Mouse (Mus musculus): ENCODE measurements around the gene Cpped1. TPM values are rescaled to one million over a fixed set of nuclear protein-coding genes. Genes with fewer than 3 reads are reported as not detected.

The Cpped1 gene
- polyA plus RNA-seq, 1 experiment from 2014 or later = 21.2 TPM

GRCm38 (mm10) chr16:11794628-11795027 lies 114.6 kb downstream of the Cpped1 start:
- 58% methylated on average over 4 of the region's 4 CpGs for WGBS

GRCm38 (mm10) chr16:11793391-11793790 lies 115.9 kb downstream of the Cpped1 start:
- DNase-seq (no peak), ATAC-seq (ENCODE audit: low FRiP score, low TSS enrichment) (no peak)
- no peak overlapping the region for H3K4me2 ChIP-seq (ENCODE audit: low read length)
- no peak overlapping the region for H3K27ac ChIP-seq (replicated peaks; ENCODE audit: low read depth, low read length)
- no peaks in the 10 kb centered on the region for H3K27me3 ChIP-seq (ENCODE audit: control insufficient read depth, insufficient read depth, low read length)
- no peaks in the 10 kb centered on the region for H3K9me3 ChIP-seq (ENCODE audit: control insufficient read depth, low read length)
- 31% methylated on average over 2 of the region's 2 CpGs for WGBS
- no peak overlapping the region for H3K9ac ChIP-seq (replicated peaks; ENCODE audit: low read length)
- no peaks in the 10 kb centered on the region for H3K4me1 ChIP-seq (ENCODE audit: control insufficient read depth, insufficient read depth, low read length)
- H3K4me3 ChIP-seq (replicated peaks; ENCODE audit: low read depth, low read length) = no peak overlapping the region
- H3K36me3 ChIP-seq (ENCODE audit: control insufficient read depth, insufficient read depth, low read length) = no peaks in the 10 kb centered on the region

More at GRCm38 (mm10) chr16:11794628-11795027, 114.6 kb downstream of the Cpped1 start:
- Histone ChIP-seq H3K27ac (replicated peaks; ENCODE audit: low read depth, low read length) (no peak overlapping the region), H3K27me3 (ENCODE audit: control insufficient read depth, insufficient read depth, low read length) (no peaks in the 10 kb centered on the region), H3K4me3 (replicated peaks; ENCODE audit: low read depth, low read length) (no peak overlapping the region), H3K4me1 (ENCODE audit: control insufficient read depth, insufficient read depth, low read length) (no peaks in the 10 kb centered on the region), H3K9me3 (ENCODE audit: control insufficient read depth, low read length) (no peaks in the 10 kb centered on the region), H3K36me3 (ENCODE audit: control insufficient read depth, insufficient read depth, low read length) (no peaks in the 10 kb centered on the region), H3K4me2 (ENCODE audit: low read length) (no peak overlapping the region), H3K9ac (replicated peaks; ENCODE audit: low read length) (no peak overlapping the region)
- DNase-seq (no peak), ATAC-seq (ENCODE audit: low FRiP score, low TSS enrichment) (no peak)

GRCm38 (mm10) chr16:11790476-11790875 lies 118.8 kb downstream of the Cpped1 start:
- DNase-seq = no peak
- H3K27me3 ChIP-seq (ENCODE audit: control insufficient read depth, insufficient read depth, low read length) = no peaks in the 10 kb centered on the region
- H3K4me3 ChIP-seq (replicated peaks; ENCODE audit: low read depth, low read length) = no peak overlapping the region
- no peaks in the 10 kb centered on the region for H3K9me3 ChIP-seq (ENCODE audit: control insufficient read depth, low read length)
- no peak for ATAC-seq (ENCODE audit: low FRiP score, low TSS enrichment)
- H3K36me3 ChIP-seq (ENCODE audit: control insufficient read depth, insufficient read depth, low read length) = no peaks in the 10 kb centered on the region
- H3K4me2 ChIP-seq (ENCODE audit: low read length) = no peak overlapping the region
- WGBS = 97% methylated on average over 3 of the region's 3 CpGs
- H3K9ac ChIP-seq (replicated peaks; ENCODE audit: low read length) = no peak overlapping the region
- no peaks in the 10 kb centered on the region for H3K4me1 ChIP-seq (ENCODE audit: control insufficient read depth, insufficient read depth, low read length)
- H3K27ac ChIP-seq (replicated peaks; ENCODE audit: low read depth, low read length) = no peak overlapping the region

GRCm38 (mm10) chr16:11785806-11786205 lies 123.4 kb downstream of the Cpped1 start:
- H3K36me3 ChIP-seq (ENCODE audit: control insufficient read depth, insufficient read depth, low read length) = no peaks in the 10 kb centered on the region
- no peaks in the 10 kb centered on the region for H3K9me3 ChIP-seq (ENCODE audit: control insufficient read depth, low read length)
- H3K4me2 ChIP-seq (ENCODE audit: low read length) = no peak overlapping the region
- H3K4me3 ChIP-seq (replicated peaks; ENCODE audit: low read depth, low read length) = no peak overlapping the region
- no peak for ATAC-seq (ENCODE audit: low FRiP score, low TSS enrichment)
- no peaks in the 10 kb centered on the region for H3K27me3 ChIP-seq (ENCODE audit: control insufficient read depth, insufficient read depth, low read length)
- H3K9ac ChIP-seq (replicated peaks; ENCODE audit: low read length) = no peak overlapping the region
- no peaks in the 10 kb centered on the region for H3K4me1 ChIP-seq (ENCODE audit: control insufficient read depth, insufficient read depth, low read length)
- DNase-seq = no peak
- no peak overlapping the region for H3K27ac ChIP-seq (replicated peaks; ENCODE audit: low read depth, low read length)
- WGBS = 79% methylated on average over 4 of the region's 4 CpGs

GRCm38 (mm10) chr16:11784354-11784753 lies 124.9 kb downstream of the Cpped1 start:
- H3K9ac ChIP-seq (replicated peaks; ENCODE audit: low read length) = no peak overlapping the region
- no peak overlapping the region for H3K4me2 ChIP-seq (ENCODE audit: low read length)
- no peaks in the 10 kb centered on the region for H3K9me3 ChIP-seq (ENCODE audit: control insufficient read depth, low read length)
- no peaks in the 10 kb centered on the region for H3K27me3 ChIP-seq (ENCODE audit: control insufficient read depth, insufficient read depth, low read length)
- H3K36me3 ChIP-seq (ENCODE audit: control insufficient read depth, insufficient read depth, low read length) = no peaks in the 10 kb centered on the region
- ATAC-seq (ENCODE audit: low FRiP score, low TSS enrichment) = no peak
- 67% methylated on average over 4 of the region's 4 CpGs for WGBS
- H3K4me3 ChIP-seq (replicated peaks; ENCODE audit: low read depth, low read length) = no peak overlapping the region
- no peak for DNase-seq
- no peaks in the 10 kb centered on the region for H3K4me1 ChIP-seq (ENCODE audit: control insufficient read depth, insufficient read depth, low read length)
- H3K27ac ChIP-seq (replicated peaks; ENCODE audit: low read depth, low read length) = no peak overlapping the region

GRCm38 (mm10) chr16:11783337-11783736 lies 125.9 kb downstream of the Cpped1 start:
- Histone ChIP-seq H3K27me3 (ENCODE audit: control insufficient read depth, insufficient read depth, low read length) (no peaks in the 10 kb centered on the region), H3K27ac (replicated peaks; ENCODE audit: low read depth, low read length) (no peak overlapping the region), H3K9ac (replicated peaks; ENCODE audit: low read length) (no peak overlapping the region), H3K36me3 (ENCODE audit: control insufficient read depth, insufficient read depth, low read length) (no peaks in the 10 kb centered on the region), H3K4me2 (ENCODE audit: low read length) (no peak overlapping the region), H3K4me1 (ENCODE audit: control insufficient read depth, insufficient read depth, low read length) (no peaks in the 10 kb centered on the region), H3K9me3 (ENCODE audit: control insufficient read depth, low read length) (no peaks in the 10 kb centered on the region), H3K4me3 (replicated peaks; ENCODE audit: low read depth, low read length) (no peak overlapping the region)
- DNase-seq = no peak
- ATAC-seq (ENCODE audit: low FRiP score, low TSS enrichment) = no peak

- Histone ChIP-seq H3K9me3 (ENCODE audit: control insufficient read depth, low read length) (no peaks in the 10 kb centered on the region), H3K27me3 (ENCODE audit: control insufficient read depth, insufficient read depth, low read length) (no peaks in the 10 kb centered on the region), H3K4me1 (ENCODE audit: control insufficient read depth, insufficient read depth, low read length) (no peaks in the 10 kb centered on the region), H3K4me3 (replicated peaks; ENCODE audit: low read depth, low read length) (no peak overlapping the region), H3K36me3 (ENCODE audit: control insufficient read depth, insufficient read depth, low read length) (no peaks in the 10 kb centered on the region), H3K27ac (replicated peaks; ENCODE audit: low read depth, low read length) (no peak overlapping the region), H3K9ac (replicated peaks; ENCODE audit: low read length) (no peak overlapping the region), H3K4me2 (ENCODE audit: low read length) (no peak overlapping the region)
- DNase-seq (no peak), ATAC-seq (ENCODE audit: low FRiP score, low TSS enrichment) (no peak)
- 48% methylated on average over 2 of the region's 2 CpGs for WGBS
Measured at GRCm38 (mm10) chr16:11782082-11782481, 127.2 kb downstream of the Cpped1 start.

GRCm38 (mm10) chr16:11778715-11779460 lies 130.4 kb downstream of the Cpped1 start:
- 84% methylated on average over 9 of the region's 9 CpGs for WGBS
- H3K9me3 ChIP-seq (ENCODE audit: control insufficient read depth, low read length) = no peaks in the 10 kb centered on the region
- no peak overlapping the region for H3K4me2 ChIP-seq (ENCODE audit: low read length)
- H3K36me3 ChIP-seq (ENCODE audit: control insufficient read depth, insufficient read depth, low read length) = no peaks in the 10 kb centered on the region
- DNase-seq = no peak
- H3K9ac ChIP-seq (replicated peaks; ENCODE audit: low read length) = no peak overlapping the region
- no peak overlapping the region for H3K27ac ChIP-seq (replicated peaks; ENCODE audit: low read depth, low read length)
- no peak for ATAC-seq (ENCODE audit: low FRiP score, low TSS enrichment)
- H3K4me3 ChIP-seq (replicated peaks; ENCODE audit: low read depth, low read length) = no peak overlapping the region
- no peaks in the 10 kb centered on the region for H3K27me3 ChIP-seq (ENCODE audit: control insufficient read depth, insufficient read depth, low read length)
- H3K4me1 ChIP-seq (ENCODE audit: control insufficient read depth, insufficient read depth, low read length) = no peaks in the 10 kb centered on the region

GRCm38 (mm10) chr16:11778191-11778590 lies 131.1 kb downstream of the Cpped1 start:
- Histone ChIP-seq H3K4me1 (ENCODE audit: control insufficient read depth, insufficient read depth, low read length) (no peaks in the 10 kb centered on the region), H3K27ac (replicated peaks; ENCODE audit: low read depth, low read length) (no peak overlapping the region), H3K9me3 (ENCODE audit: control insufficient read depth, low read length) (no peaks in the 10 kb centered on the region), H3K9ac (replicated peaks; ENCODE audit: low read length) (no peak overlapping the region), H3K4me3 (replicated peaks; ENCODE audit: low read depth, low read length) (no peak overlapping the region), H3K27me3 (ENCODE audit: control insufficient read depth, insufficient read depth, low read length) (no peaks in the 10 kb centered on the region), H3K4me2 (ENCODE audit: low read length) (no peak overlapping the region), H3K36me3 (ENCODE audit: control insufficient read depth, insufficient read depth, low read length) (no peaks in the 10 kb centered on the region)
- ATAC-seq (ENCODE audit: low FRiP score, low TSS enrichment) (no peak), DNase-seq (no peak)
- WGBS = 85% methylated on average over 5 of the region's 5 CpGs
